Mouse (Mus musculus) forebrain, embryonic 14.5 days (tissue): Measurements from ENCODE around the gene Cdh20. TPM values are rescaled to one million over a fixed set of nuclear protein-coding genes. Genes with fewer than 3 reads are reported as not detected.
A peak's percentile ranks its signal among the peaks of the same experiment; 100 is the strongest.

Experiments
- ATAC-seq: fragments of 200-750 bp; cut with Nextera tagmentation; 2 replicates; pipeline ENCODE4 v1.8.0; 2017; ENCODE audit warnings: mild to moderate bottlenecking, moderate library complexity
- DNase-seq: peaks from one replicate; pipeline ENCODE4 v3.0.0-alpha.2; 2015; ENCODE audit warnings: low spot score
- H3K27ac ChIP-seq: fragments of 300-500 bp; sonication (generic); 2 replicates; pipeline ENCODE4 v1.5.1; 2014; ENCODE audit warnings: low read depth, mild to moderate bottlenecking, control low read depth, low read length, moderate library complexity
- H3K27me3 ChIP-seq: fragments of 300-500 bp; sonication (generic); replicated peaks from 2 replicates; pipeline ENCODE4 v1.6.1; 2014; ENCODE audit warnings: low read length, control low read depth, mixed read lengths; ENCODE audit not compliant: control insufficient read depth, insufficient read depth
- H3K36me3 ChIP-seq: fragments of 300-500 bp; sonication (generic); 2 replicates; pipeline ENCODE4 v1.6.1; 2014; ENCODE audit warnings: low read length, control low read depth; ENCODE audit not compliant: control insufficient read depth, insufficient read depth
- H3K4me1 ChIP-seq: fragments of 300-500 bp; sonication (generic); 2 replicates; pipeline ENCODE4 v1.6.1; 2014; ENCODE audit warnings: antibody characterized with exemption, low read length, control low read depth; ENCODE audit not compliant: control insufficient read depth, insufficient read depth
- H3K4me2 ChIP-seq: fragments of 300-500 bp; sonication (generic); 2 replicates; pipeline ENCODE4 v1.6.1; 2014; ENCODE audit warnings: mild to moderate bottlenecking, control low read depth, low read length
- H3K4me3 ChIP-seq: fragments of 300-500 bp; sonication (generic); 2 replicates; pipeline ENCODE4 v1.5.1; 2014; ENCODE audit warnings: low read depth, low read length, control low read depth
- H3K9ac ChIP-seq: fragments of 300-500 bp; sonication (generic); 2 replicates; pipeline ENCODE4 v1.6.1; 2014; ENCODE audit warnings: mild to moderate bottlenecking, low read length, control low read depth, moderate library complexity
- H3K9me3 ChIP-seq: fragments of 300-500 bp; sonication (generic); replicated peaks from 2 replicates; pipeline ENCODE4 v1.6.1; 2016; ENCODE audit warnings: low read length, control low read depth, mixed read lengths; ENCODE audit not compliant: control insufficient read depth
- WGBS: fragments of 180-500 bp; shearing (Covaris S2); extraction: QIAGEN DNeasy Blood & Tissue Kit; methylation state at CpG from one replicate; pipeline ENCODE4 v1.1.7; 2014; 5-methylcytosine and 5-hydroxymethylcytosine counted together
- polyA plus RNA-seq: library from polyadenylated mRNA; unstranded; fragments of >200 nt; fragmentation: Nextera tagmentation; extraction: Ambion mirVana; gene quantifications from 2 replicates; pipeline ENCODE4 v1.2.1, GENCODE M21; 2014

Cdh20 gene
- 0.36 and 0.47 TPM in 2 replicates for polyA plus RNA-seq

DNA sequence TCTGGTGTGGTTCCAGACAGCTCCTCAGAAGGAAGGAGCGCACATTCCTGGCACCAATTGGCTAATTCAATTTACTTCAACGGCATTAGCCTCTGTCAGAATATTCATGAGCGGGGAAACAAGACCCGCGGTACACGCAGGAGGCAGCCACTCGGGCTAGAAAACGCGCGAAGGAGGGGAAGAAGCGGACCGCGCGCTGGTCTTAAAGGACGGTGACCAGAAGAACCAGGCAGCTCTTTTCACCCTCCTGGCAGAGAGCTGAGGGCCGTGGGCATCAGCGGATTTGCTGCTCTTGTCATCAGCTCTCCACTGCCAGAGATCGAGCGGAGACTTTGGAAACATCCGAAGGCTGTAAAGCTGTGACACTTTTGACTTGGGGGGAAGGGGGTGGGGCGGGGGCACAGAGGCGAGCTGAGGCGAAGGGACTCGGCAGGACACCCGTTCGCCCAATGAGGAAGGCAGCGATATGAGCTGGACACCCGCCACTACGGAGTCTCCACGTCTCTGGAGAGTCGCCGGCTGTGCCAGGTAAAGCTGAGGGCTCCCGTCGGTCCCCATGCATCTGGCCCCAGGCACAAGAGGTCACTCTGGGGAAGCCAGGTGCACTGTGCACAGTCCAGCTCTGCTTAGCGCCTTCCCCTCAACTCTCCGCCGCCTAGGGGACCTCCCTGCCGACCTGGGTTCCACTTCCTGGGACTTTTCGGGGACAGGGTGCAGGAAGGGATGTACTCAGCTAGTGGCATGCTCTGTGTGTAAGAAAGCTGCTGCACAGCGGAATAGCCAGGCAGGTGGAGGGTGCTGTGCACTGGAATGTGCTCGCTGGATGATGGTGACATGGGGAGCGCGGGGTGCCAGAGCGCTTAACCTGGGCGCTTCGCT lies at the start of gene Cdh20:
Gene Cdh20 (plus strand): TSS at position 159 of the 879 bp plus-strand sequence.
- DNase-seq (peak; percentile 76), ATAC-seq (peak; percentile 80)
- under 1% methylated on average over 46 of the region's 46 CpGs for WGBS
- H3K9ac ChIP-seq: peak within 1 kb of the TSS; percentile 64
- H3K36me3 ChIP-seq: no peaks in the 10 kb centered on the region
- H3K4me3 ChIP-seq: peak within 1 kb of the TSS; percentile 55
- 0 out of 2 replicates have a peak, but pooled peaks cover 3% of the 10 kb centered on the region for H3K27me3 ChIP-seq
- H3K9me3 ChIP-seq: no peaks in the 10 kb centered on the region
- peak within 1 kb of the TSS; percentile 99 for H3K4me2 ChIP-seq
- H3K27ac ChIP-seq: no peak within 1 kb of the TSS
- no peaks in the 10 kb centered on the region for H3K4me1 ChIP-seq

DNA sequence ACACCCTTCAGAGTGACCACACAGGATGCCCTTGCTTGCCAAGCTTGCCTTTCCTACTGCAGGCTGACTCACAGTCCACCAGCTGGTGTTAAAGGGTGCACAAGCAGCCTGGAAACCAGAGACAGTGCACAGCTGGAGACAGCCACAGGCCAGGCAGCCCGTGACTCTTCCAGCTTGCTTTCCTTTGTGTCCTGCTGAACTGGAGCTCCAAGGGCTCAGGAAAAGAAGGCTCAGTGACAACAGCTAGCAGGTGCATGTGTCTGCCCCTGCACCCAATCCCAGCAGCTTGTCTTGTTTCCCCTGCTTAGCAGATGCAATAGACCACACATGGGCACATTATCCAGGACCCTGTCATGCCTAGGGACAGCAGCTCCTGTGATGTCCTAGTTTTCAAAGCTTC lies 21.5 kb upstream of the Cdh20 start:
- Histone ChIP-seq H3K9me3 (no peaks in the 10 kb centered on the region), H3K27me3 (no peaks in the 10 kb centered on the region), H3K4me3 (no peak overlapping the region), H3K4me2 (no peak overlapping the region), H3K9ac (no peak overlapping the region), H3K36me3 (no peaks in the 10 kb centered on the region), H3K27ac (no peak overlapping the region), H3K4me1 (peaks cover 3% of the 10 kb centered on the region)
- peak; percentile 72; the same call in 1 of the 2 replicates for ATAC-seq
- peak; percentile 32 for DNase-seq
- 5% methylated on average over 1 of the region's 1 CpGs for WGBS

DNA sequence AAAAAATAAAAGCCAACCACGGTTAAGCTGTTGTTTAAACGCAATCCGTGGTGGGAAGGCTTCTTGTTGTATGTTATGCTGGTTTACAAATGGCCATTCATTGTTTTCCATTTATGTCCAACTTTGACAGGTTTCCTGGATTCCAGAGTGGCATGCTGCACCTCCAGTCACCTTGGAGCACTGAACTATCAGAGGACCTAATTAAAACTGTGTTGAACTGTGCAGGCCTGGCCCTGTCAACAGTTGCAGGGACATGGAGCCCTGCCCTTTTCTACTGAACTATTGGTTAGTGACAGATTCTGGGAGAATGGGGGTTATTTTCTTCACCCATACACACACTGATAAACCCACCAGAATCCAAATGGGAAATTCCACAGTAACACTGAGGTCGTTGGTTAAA lies 20.9 kb upstream of the Cdh20 start:
- no peak overlapping the region for H3K27ac ChIP-seq
- no peaks in the 10 kb centered on the region for H3K27me3 ChIP-seq
- DNase-seq (no peak), ATAC-seq (no peak)
- WGBS: 35% methylated on average over 4 of the region's 4 CpGs
- no peaks in the 10 kb centered on the region for H3K36me3 ChIP-seq
- peaks cover 3% of the 10 kb centered on the region for H3K4me1 ChIP-seq
- H3K9ac ChIP-seq: no peak overlapping the region
- H3K9me3 ChIP-seq: no peaks in the 10 kb centered on the region
- no peak overlapping the region for H3K4me3 ChIP-seq
- H3K4me2 ChIP-seq: no peak overlapping the region

DNA sequence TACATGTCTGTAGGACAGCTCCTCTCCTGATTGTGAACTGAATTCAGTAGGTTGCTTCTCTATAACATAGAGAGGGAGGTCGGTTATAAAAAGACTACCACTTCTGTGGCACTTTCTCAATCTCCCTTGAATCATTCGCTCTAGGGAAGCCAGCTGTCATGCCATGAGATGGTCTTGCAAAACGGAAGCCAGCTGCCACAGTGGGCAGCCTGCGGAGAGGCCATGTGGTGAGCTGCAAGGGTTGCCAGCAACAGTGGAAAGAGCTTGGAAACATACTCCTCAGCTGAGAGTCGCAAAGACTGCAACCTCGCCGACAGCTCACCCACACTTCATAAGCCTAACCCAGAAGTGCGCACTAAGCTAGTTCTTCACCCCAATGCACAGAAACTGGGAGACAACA lies 13.8 kb upstream of the Cdh20 start:
- H3K27me3 ChIP-seq: no peaks in the 10 kb centered on the region
- no peaks in the 10 kb centered on the region for H3K4me1 ChIP-seq
- no peak overlapping the region for H3K9ac ChIP-seq
- DNase-seq (no peak), ATAC-seq (no peak)
- no peaks in the 10 kb centered on the region for H3K9me3 ChIP-seq
- 80% methylated on average over 8 of the region's 8 CpGs for WGBS
- H3K36me3 ChIP-seq: no peaks in the 10 kb centered on the region
- H3K4me3 ChIP-seq: no peak overlapping the region
- H3K4me2 ChIP-seq: no peak overlapping the region
- no peak overlapping the region for H3K27ac ChIP-seq

DNA sequence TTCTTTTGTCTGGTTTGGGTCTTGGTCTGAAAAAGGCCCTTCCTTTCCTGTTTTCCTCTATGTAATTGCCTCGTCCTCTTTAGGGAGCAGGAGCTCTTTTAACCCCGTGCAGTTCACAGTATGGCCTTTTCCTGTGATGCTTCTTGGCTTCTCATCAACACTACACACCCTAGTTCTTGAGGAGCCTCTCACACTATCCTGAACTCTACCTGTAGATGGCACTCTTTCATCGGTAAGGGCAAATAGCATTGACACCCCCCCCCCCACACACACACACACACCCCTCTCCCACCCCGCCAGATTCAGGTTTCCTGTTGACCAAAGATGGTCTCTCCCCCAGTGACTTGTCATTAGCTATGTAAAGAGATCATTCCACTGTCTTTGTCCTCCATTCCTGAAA lies 12.4 kb upstream of the Cdh20 start:
- no peaks in the 10 kb centered on the region for H3K36me3 ChIP-seq
- H3K9me3 ChIP-seq: no peaks in the 10 kb centered on the region
- H3K27me3 ChIP-seq: no peaks in the 10 kb centered on the region
- no peak overlapping the region for H3K27ac ChIP-seq
- ATAC-seq (no peak), DNase-seq (no peak)
- no peak overlapping the region for H3K4me3 ChIP-seq
- 40% methylated on average over 4 of the region's 4 CpGs for WGBS
- H3K4me1 ChIP-seq: no peaks in the 10 kb centered on the region
- H3K9ac ChIP-seq: no peak overlapping the region
- H3K4me2 ChIP-seq: no peak overlapping the region

DNA sequence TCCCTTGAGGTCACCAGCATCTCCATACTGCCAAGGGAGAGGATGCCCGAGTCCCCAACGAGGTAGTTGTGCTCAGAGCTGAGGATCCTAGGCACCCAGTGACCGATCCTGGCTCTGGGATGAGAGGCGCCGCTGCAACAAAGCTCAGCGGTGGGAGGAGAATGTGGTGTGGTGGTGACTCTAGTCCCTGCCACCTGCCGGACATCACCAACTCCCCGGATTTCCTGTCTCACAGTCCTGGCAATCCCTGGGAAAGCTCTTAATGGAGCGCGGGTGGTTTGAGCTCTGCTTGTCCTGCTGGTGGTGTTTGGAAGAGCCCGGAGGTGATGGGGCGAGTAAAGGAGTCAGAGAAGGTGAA lies 900 bp downstream of the Cdh20 start:
- DNase-seq (peak; percentile 42), ATAC-seq (peak; percentile 66)
- Histone ChIP-seq H3K27ac (no peak overlapping the region), H3K9me3 (no peaks in the 10 kb centered on the region), H3K9ac (peak overlapping the region; percentile 64), H3K4me2 (peak overlapping the region; percentile 99), H3K4me3 (peak overlapping the region; percentile 55), H3K36me3 (no peaks in the 10 kb centered on the region), H3K27me3 (0 out of 2 replicates have a peak, but pooled peaks cover 3% of the 10 kb centered on the region), H3K4me1 (no peaks in the 10 kb centered on the region)
- WGBS: 0% methylated on average over 12 of the region's 12 CpGs

DNA sequence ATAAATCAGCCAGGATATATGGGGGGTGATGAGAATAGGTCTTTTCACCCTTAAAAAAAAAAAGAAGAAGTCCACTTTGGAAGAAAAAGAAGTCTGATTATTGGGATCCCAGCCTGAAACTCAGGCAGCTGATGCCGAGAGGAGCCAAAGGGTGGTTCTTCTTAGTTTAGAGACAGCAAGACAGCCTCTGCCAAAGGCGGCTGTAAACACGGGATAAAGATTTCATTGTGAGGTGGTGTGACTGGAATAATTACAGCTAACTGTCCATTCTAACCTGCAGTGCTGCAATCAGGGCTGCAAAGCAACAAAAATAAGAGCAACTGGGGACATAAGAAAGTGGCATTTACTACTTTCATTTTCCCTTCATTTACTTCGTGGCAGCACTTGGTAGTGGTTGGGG lies 3.6 kb downstream of the Cdh20 start:
- H3K9me3 ChIP-seq: no peaks in the 10 kb centered on the region
- H3K4me2 ChIP-seq: no peak overlapping the region
- ATAC-seq: no peak
- 46% methylated on average over 4 of the region's 4 CpGs for WGBS
- H3K27me3 ChIP-seq: 0 out of 2 replicates have a peak, but pooled peaks cover 3% of the 10 kb centered on the region
- no peak for DNase-seq
- no peak overlapping the region for H3K9ac ChIP-seq
- H3K27ac ChIP-seq: no peak overlapping the region
- no peaks in the 10 kb centered on the region for H3K36me3 ChIP-seq
- no peak overlapping the region for H3K4me3 ChIP-seq
- no peaks in the 10 kb centered on the region for H3K4me1 ChIP-seq

DNA sequence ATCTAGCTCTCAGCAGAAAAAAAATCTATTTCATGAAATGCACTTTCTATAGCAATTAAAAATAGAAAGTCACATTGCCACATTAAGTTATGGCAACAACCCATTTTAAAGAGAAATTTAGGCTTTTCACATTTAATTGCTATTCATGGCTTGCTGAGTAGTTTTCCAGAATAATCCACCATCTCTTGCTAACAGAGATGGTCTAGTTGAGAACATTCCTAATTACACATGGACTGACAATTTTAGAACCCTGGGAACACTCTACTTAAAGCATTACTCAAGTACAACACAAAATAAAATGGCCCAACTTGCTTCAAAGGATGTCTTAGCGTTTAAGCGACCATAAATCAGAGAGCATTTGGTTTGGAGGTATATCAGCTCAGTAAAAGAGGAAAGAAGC lies 4.9 kb downstream of the Cdh20 start:
- H3K9ac ChIP-seq: no peak overlapping the region
- H3K4me3 ChIP-seq: no peak overlapping the region
- ATAC-seq (no peak), DNase-seq (no peak)
- 0 out of 2 replicates have a peak, but pooled peaks cover 3% of the 10 kb centered on the region for H3K27me3 ChIP-seq
- no peak overlapping the region for H3K27ac ChIP-seq
- no peaks in the 10 kb centered on the region for H3K36me3 ChIP-seq
- H3K4me2 ChIP-seq: no peak overlapping the region
- WGBS: 93% methylated on average over 2 of the region's 2 CpGs
- H3K4me1 ChIP-seq: no peaks in the 10 kb centered on the region
- no peaks in the 10 kb centered on the region for H3K9me3 ChIP-seq

DNA sequence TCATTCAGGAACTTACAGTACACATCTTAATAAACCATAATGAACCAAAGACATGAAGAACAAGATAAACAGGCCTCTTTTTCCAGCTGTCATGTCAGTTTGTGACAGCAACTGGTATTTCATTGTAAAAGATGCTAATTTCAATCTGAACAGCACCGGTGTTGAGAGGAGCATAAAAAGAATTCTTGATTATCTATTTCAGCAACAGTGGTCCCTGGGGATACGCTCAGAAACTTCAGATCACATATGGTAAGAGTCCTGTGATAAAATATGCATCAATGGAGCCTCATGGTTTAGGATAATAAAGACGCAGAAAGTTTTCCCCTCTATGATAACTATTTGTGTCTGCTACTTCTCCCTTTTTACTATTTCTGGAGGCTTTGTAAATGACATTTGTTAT lies 25.2 kb downstream of the Cdh20 start:
- H3K36me3 ChIP-seq: no peaks in the 10 kb centered on the region
- WGBS: 47% methylated on average over 3 of the region's 3 CpGs
- ATAC-seq: no peak
- H3K27ac ChIP-seq: no peak overlapping the region
- H3K27me3 ChIP-seq: no peaks in the 10 kb centered on the region
- H3K4me1 ChIP-seq: peaks cover 7% of the 10 kb centered on the region; the same call in 1 of the 2 replicates
- no peak overlapping the region for H3K4me2 ChIP-seq
- no peak overlapping the region for H3K4me3 ChIP-seq
- no peak for DNase-seq
- H3K9ac ChIP-seq: no peak overlapping the region
- H3K9me3 ChIP-seq: no peaks in the 10 kb centered on the region
